Mouse (Mus musculus) kidney, embryonic 15.5 days (tissue): Measurements from ENCODE around the gene Fbxl13. TPM values are rescaled to one million over a fixed set of nuclear protein-coding genes. Genes with fewer than 3 reads are reported as not detected.

Source experiments
- ATAC-seq: fragments of 200-750 bp; cut with Nextera tagmentation; replicated peaks from 2 replicates; pipeline ENCODE4 v1.8.0; 2017; ENCODE audit warnings: moderate TSS enrichment; ENCODE audit not compliant: low FRiP score
- H3K27ac ChIP-seq: fragments of 300-500 bp; sonication (generic); 2 replicates; pipeline ENCODE4 v1.5.1; 2015; ENCODE audit warnings: mild to moderate bottlenecking, inconsistent platforms
- H3K27me3 ChIP-seq: fragments of 300-500 bp; sonication (generic); 2 replicates; pipeline ENCODE4 v1.6.1; 2015; ENCODE audit warnings: inconsistent platforms
- H3K36me3 ChIP-seq: fragments of 300-500 bp; sonication (generic); 2 replicates; pipeline ENCODE4 v1.6.1; 2015; ENCODE audit warnings: inconsistent platforms
- H3K4me1 ChIP-seq: fragments of 300-500 bp; sonication (generic); 2 replicates; pipeline ENCODE4 v1.6.1; 2015; ENCODE audit warnings: inconsistent platforms
- H3K4me2 ChIP-seq: fragments of 300-500 bp; sonication (generic); 2 replicates; pipeline ENCODE4 v1.6.1; 2015; ENCODE audit warnings: moderate library complexity, mild to moderate bottlenecking, inconsistent platforms
- H3K4me3 ChIP-seq: fragments of 300-500 bp; sonication (generic); replicated peaks from 2 replicates; pipeline ENCODE4 v1.5.1; 2015; ENCODE audit warnings: mild to moderate bottlenecking, inconsistent platforms
- H3K9ac ChIP-seq: fragments of 300-500 bp; sonication (generic); 2 replicates; pipeline ENCODE4 v1.6.1; 2015; ENCODE audit warnings: mild to moderate bottlenecking, inconsistent platforms
- H3K9me3 ChIP-seq: fragments of 300-500 bp; sonication (generic); replicated peaks from 2 replicates; pipeline ENCODE4 v1.6.1; 2016; ENCODE audit warnings: inconsistent platforms
- WGBS: fragments of 180-500 bp; shearing (Covaris S2); methylation state at CpG from one replicate; pipeline ENCODE4 v1.1.7; 2015; ENCODE audit warnings: mixed read lengths; 5-methylcytosine and 5-hydroxymethylcytosine counted together
- polyA plus RNA-seq: library from polyadenylated mRNA; unstranded; fragments of >200 nt; fragmentation: Nextera tagmentation; extraction: Ambion mirVana; gene quantifications from 2 replicates; pipeline ENCODE4 v1.2.1, GENCODE M21; 2015

The Fbxl13 gene
- polyA plus RNA-seq, 1 experiment from 2014 or later, result 0.42 TPM

DNA sequence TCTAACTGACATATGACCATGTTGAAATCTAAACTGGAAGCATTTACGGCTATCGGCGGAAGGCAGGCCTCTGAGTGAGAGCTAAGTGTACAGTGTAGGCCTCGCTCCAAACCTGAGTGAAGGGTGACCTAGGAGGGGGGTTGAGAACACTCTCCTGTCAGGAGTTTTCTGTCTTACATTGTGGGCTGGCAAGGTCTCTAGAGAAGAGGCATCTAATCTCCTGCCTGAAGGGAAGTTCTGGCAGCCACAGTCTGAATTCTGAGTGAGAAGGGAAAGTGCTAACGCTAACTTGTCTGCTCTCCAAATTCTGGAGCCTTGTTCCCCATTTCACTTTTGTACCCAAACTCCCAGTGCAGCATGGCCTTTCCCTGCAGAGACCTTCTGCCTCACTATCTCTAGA, 156.9 kb downstream of the Fbxl13 start:
- ATAC-seq, result no peak
- H3K9ac ChIP-seq, result no peak overlapping the region
- 91% methylated on average over 5 of the region's 5 CpGs for WGBS
- no peaks in the 10 kb centered on the region for H3K4me1 ChIP-seq
- no peak overlapping the region for H3K4me3 ChIP-seq
- H3K9me3 ChIP-seq, result no peaks in the 10 kb centered on the region
- H3K36me3 ChIP-seq, result no peaks in the 10 kb centered on the region
- H3K27ac ChIP-seq, result no peak overlapping the region
- no peaks in the 10 kb centered on the region for H3K27me3 ChIP-seq
- H3K4me2 ChIP-seq, result no peak overlapping the region

GRCm38 (mm10) chr5:21487716-21488115, 157.7 kb downstream of the Fbxl13 start:
- Histone ChIP-seq H3K27ac (no peak overlapping the region), H3K4me3 (no peak overlapping the region), H3K4me1 (no peaks in the 10 kb centered on the region), H3K4me2 (no peak overlapping the region), H3K9ac (no peak overlapping the region), H3K27me3 (no peaks in the 10 kb centered on the region), H3K9me3 (no peaks in the 10 kb centered on the region), H3K36me3 (no peaks in the 10 kb centered on the region)
- no peak for ATAC-seq
- WGBS, result 88% methylated on average over 3 of the region's 3 CpGs

- no peak for ATAC-seq
- WGBS, result 73% methylated on average over 3 of the region's 3 CpGs
- Histone ChIP-seq H3K4me2 (no peak overlapping the region), H3K36me3 (no peaks in the 10 kb centered on the region), H3K9me3 (no peaks in the 10 kb centered on the region), H3K4me1 (no peaks in the 10 kb centered on the region), H3K27ac (no peak overlapping the region), H3K4me3 (no peak overlapping the region), H3K9ac (no peak overlapping the region), H3K27me3 (no peaks in the 10 kb centered on the region)
Observed at GRCm38 (mm10) chr5:21487306-21487705, 158.1 kb downstream of the Fbxl13 start.

- no peaks in the 10 kb centered on the region for H3K4me1 ChIP-seq
- H3K27me3 ChIP-seq, result no peaks in the 10 kb centered on the region
- H3K9ac ChIP-seq, result no peak overlapping the region
- 68% methylated on average over 5 of the region's 5 CpGs for WGBS
- H3K4me3 ChIP-seq, result no peak overlapping the region
- H3K4me2 ChIP-seq, result no peak overlapping the region
- H3K27ac ChIP-seq, result no peak overlapping the region
- ATAC-seq, result no peak
- no peaks in the 10 kb centered on the region for H3K36me3 ChIP-seq
- no peaks in the 10 kb centered on the region for H3K9me3 ChIP-seq
Observed at GRCm38 (mm10) chr5:21486798-21487197, 158.6 kb downstream of the Fbxl13 start.

DNA sequence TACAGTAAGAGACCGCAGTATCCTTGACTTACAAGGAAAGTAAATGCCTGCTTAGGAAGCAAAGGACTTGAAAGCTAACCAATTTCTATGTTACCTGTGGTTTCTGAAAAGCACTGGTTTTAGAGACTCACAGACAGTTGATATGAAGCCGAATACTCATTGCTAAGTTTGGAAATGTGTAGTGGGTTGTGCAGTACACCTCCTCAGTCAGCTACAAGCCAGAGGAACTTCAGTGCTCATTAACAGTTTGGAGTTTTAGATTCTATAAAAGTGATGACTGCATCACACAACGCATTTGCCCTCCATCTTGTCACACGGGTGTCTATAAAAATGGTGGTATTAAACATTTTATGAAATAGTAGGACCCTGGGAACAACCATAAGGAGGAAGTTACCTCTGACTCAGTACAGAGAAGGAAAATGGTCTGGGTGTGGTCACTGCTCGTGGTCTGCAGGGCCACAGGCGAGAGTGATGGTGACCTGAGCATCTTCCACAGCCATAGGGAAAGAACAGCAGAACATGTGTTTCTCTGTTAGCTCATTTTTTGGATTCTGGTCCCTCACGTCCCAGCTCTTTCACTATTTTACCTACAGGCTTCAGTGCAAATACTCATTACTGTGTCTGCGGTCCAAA, 160.1 kb downstream of the Fbxl13 start:
- no peaks in the 10 kb centered on the region for H3K36me3 ChIP-seq

DNA sequence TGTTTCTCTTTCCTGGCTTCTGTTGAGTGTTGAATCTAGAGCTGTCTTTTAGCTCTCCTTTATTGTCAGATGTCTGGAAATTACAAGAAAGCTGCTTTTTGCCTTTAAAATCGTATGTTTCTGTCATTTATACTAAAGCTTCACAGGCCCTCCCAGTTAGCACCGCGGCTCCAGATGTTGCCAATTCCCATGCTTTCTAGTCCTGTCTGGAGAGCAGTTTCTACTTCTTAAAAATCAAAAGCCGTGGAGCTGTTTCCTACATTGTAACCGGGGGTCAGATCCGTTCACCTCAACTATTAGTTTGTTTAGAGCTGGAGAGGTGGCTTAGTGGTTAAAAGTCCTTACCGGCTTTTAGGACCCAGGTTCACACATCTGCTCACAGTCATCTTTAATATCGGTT, 162.2 kb downstream of the Fbxl13 start:
- Histone ChIP-seq H3K4me1 (no peaks in the 10 kb centered on the region), H3K4me3 (no peak overlapping the region), H3K9me3 (no peaks in the 10 kb centered on the region), H3K36me3 (no peaks in the 10 kb centered on the region), H3K27me3 (no peaks in the 10 kb centered on the region), H3K9ac (no peak overlapping the region), H3K4me2 (no peak overlapping the region), H3K27ac (no peak overlapping the region)
- no peak for ATAC-seq
- 77% methylated on average over 8 of the region's 8 CpGs for WGBS

More for the DNA sequence above, 160.1 kb downstream of the Fbxl13 start:
- no peak overlapping the region for H3K4me3 ChIP-seq
- no peaks in the 10 kb centered on the region for H3K27me3 ChIP-seq
- H3K27ac ChIP-seq, result no peak overlapping the region
- H3K9ac ChIP-seq, result no peak overlapping the region
- 90% methylated on average over 8 of the region's 8 CpGs for WGBS
- H3K9me3 ChIP-seq, result no peaks in the 10 kb centered on the region
- no peaks in the 10 kb centered on the region for H3K4me1 ChIP-seq
- ATAC-seq, result no peak
- no peak overlapping the region for H3K4me2 ChIP-seq

DNA sequence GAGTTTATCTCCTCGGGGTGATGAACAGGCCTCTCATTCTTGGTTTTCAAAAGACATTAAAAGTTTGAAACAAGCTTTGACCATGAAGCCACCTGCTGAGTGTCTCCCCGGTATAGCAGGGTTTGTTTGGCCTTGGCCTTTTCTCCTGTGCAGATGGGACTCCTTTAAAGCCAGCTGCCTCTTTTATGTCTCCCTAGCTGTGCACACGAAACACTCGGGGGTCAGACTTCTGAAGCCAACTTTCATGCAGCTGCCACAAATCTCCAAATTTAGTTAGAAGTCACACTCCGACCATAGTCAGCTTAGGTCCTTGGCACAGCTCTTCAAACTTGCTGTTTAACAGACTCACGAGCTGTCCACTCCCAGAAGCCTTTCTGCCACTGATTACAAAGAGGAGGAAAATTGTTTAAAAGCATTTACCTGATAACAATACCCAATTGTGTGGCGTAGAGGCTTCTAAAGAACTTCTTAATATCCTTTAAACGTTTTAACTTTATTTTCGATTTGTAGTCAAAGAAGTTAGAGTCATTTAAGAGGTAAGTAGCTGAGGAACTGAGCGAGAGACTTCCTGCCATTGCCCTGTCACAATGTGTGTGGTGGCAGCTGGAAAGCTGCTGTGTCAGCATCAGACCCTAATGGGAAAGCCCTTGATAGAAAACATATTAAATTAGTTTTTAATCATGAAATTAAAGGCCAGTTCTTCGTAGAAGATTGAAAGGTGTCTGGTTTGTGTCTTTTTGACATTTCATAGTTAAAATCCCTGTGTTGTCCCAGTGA, 162.8 kb downstream of the Fbxl13 start:
- WGBS, result 54% methylated on average over 11 of the region's 11 CpGs
- no peak overlapping the region for H3K4me2 ChIP-seq
- no peak overlapping the region for H3K27ac ChIP-seq

GRCm38 (mm10) chr5:21481521-21481920, 163.9 kb downstream of the Fbxl13 start:
- no peaks in the 10 kb centered on the region for H3K9me3 ChIP-seq
- H3K27ac ChIP-seq, result no peak overlapping the region
- no peaks in the 10 kb centered on the region for H3K36me3 ChIP-seq
- no peak for ATAC-seq
- no peak overlapping the region for H3K9ac ChIP-seq
- H3K27me3 ChIP-seq, result no peaks in the 10 kb centered on the region
- no peaks in the 10 kb centered on the region for H3K4me1 ChIP-seq
- H3K4me2 ChIP-seq, result no peak overlapping the region
- H3K4me3 ChIP-seq, result no peak overlapping the region
- WGBS, result 90% methylated on average over 6 of the region's 6 CpGs

More for the DNA sequence above, 162.8 kb downstream of the Fbxl13 start:
- ATAC-seq, result no peak
- H3K4me3 ChIP-seq, result no peak overlapping the region
- H3K4me1 ChIP-seq, result no peaks in the 10 kb centered on the region
- no peaks in the 10 kb centered on the region for H3K9me3 ChIP-seq
- no peaks in the 10 kb centered on the region for H3K27me3 ChIP-seq
- no peak overlapping the region for H3K9ac ChIP-seq
- H3K36me3 ChIP-seq, result no peaks in the 10 kb centered on the region

GRCm38 (mm10) chr5:21479746-21480145, 165.7 kb downstream of the Fbxl13 start:
- WGBS, result 79% methylated on average over 5 of the region's 5 CpGs
- Histone ChIP-seq H3K9me3 (no peaks in the 10 kb centered on the region), H3K4me2 (no peak overlapping the region), H3K36me3 (no peaks in the 10 kb centered on the region), H3K4me1 (no peaks in the 10 kb centered on the region), H3K27ac (no peak overlapping the region), H3K27me3 (no peaks in the 10 kb centered on the region), H3K4me3 (no peak overlapping the region), H3K9ac (no peak overlapping the region)
- no peak for ATAC-seq

- WGBS, result 94% methylated on average over 5 of the region's 5 CpGs
- no peaks in the 10 kb centered on the region for H3K4me1 ChIP-seq
- no peak overlapping the region for H3K4me3 ChIP-seq
- H3K4me2 ChIP-seq, result no peak overlapping the region
- H3K36me3 ChIP-seq, result no peaks in the 10 kb centered on the region
- ATAC-seq, result no peak
- H3K27ac ChIP-seq, result no peak overlapping the region
- no peak overlapping the region for H3K9ac ChIP-seq
- H3K9me3 ChIP-seq, result no peaks in the 10 kb centered on the region
- H3K27me3 ChIP-seq, result no peaks in the 10 kb centered on the region
Observed at GRCm38 (mm10) chr5:21478428-21478827, 167.0 kb downstream of the Fbxl13 start.

GRCm38 (mm10) chr5:21468100-21468499, 177.3 kb downstream of the Fbxl13 start:
- Histone ChIP-seq H3K4me2 (no peak overlapping the region), H3K27me3 (no peaks in the 10 kb centered on the region), H3K4me1 (peaks cover 4% of the 10 kb centered on the region; the same call in 1 of the 2 replicates), H3K4me3 (no peak overlapping the region), H3K36me3 (no peaks in the 10 kb centered on the region), H3K9me3 (no peaks in the 10 kb centered on the region), H3K27ac (no peak overlapping the region), H3K9ac (no peak overlapping the region)
- WGBS, result 86% methylated on average over 12 of the region's 12 CpGs
- no peak for ATAC-seq

DNA sequence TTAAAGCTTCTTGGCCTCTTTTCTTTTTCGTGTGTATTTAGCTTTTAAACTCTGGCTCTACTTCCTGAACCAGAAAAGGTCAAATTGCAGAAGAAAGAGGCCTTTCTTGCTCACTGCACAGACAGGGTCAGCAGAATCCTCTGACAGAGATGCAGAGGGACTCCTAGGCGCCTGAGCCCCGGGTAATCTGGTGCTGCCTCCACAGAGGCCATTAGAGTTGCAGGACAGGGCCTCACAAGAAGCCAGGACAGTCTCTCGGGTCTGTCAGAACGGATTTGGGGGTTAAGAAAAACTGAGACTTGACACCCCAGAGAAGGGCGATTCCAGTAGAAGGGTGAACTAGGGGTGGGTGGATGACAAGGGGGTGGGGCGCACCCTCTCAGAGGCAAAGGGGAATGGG, 178.0 kb downstream of the Fbxl13 start:
- Histone ChIP-seq H3K4me3 (no peak overlapping the region), H3K4me1 (peaks cover 4% of the 10 kb centered on the region; the same call in 1 of the 2 replicates), H3K36me3 (no peaks in the 10 kb centered on the region), H3K27ac (peak overlapping the region; percentile 74), H3K9ac (no peak overlapping the region), H3K4me2 (no peak overlapping the region), H3K27me3 (no peaks in the 10 kb centered on the region), H3K9me3 (no peaks in the 10 kb centered on the region)
- 45% methylated on average over 7 of the region's 7 CpGs for WGBS
- ATAC-seq, result peak; percentile 52; the same call in 1 of the 2 replicates
